Mouse (Mus musculus) cortical plate, adult 2 months (tissue): ENCODE results near the gene Uvrag. TPM values are rescaled to one million over a fixed set of nuclear protein-coding genes. Genes with fewer than 3 reads are reported as not detected.

ENCODE experiments used
- H3K27ac ChIP-seq: fragments of 200-500 bp; 2 replicates; pipeline ENCODE4 v1.5.1; 2012; ENCODE audit warnings: low read length, control low read depth, inconsistent platforms; ENCODE audit not compliant: insufficient read depth
- H3K4me1 ChIP-seq: fragments of 200-500 bp; 2 replicates; pipeline ENCODE4 v1.6.1; 2011; ENCODE audit warnings: low read length; ENCODE audit not compliant: control insufficient read depth, insufficient read depth
- H3K4me3 ChIP-seq: fragments of 200-500 bp; 2 replicates; pipeline ENCODE4 v1.5.1; 2011; ENCODE audit warnings: mild to moderate bottlenecking, low read length, control low read depth; ENCODE audit not compliant: insufficient read depth
- CTCF ChIP-seq: fragments of 200-500 bp; IDR thresholded peaks from 2 replicates; pipeline ENCODE4 v1.5.1; 2011; ENCODE audit warnings: mild to moderate bottlenecking, control low read depth, low read length; ENCODE audit not compliant: insufficient read depth; ENCODE audit errors: extremely low read depth
- POLR2A ChIP-seq: fragments of 200-500 bp; IDR thresholded peaks from 2 replicates; pipeline ENCODE4 v1.6.1; 2011; ENCODE audit warnings: mild to moderate bottlenecking, low read length, control low read depth; ENCODE audit not compliant: insufficient read depth; ENCODE audit errors: extremely low read depth
- polyA plus RNA-seq: library from polyadenylated mRNA; depleted of rRNA; stranded (reverse); fragments of >200 nt; gene quantifications from 2 replicates; pipeline ENCODE4 v1.2.3, GENCODE M21; 2012

Uvrag gene
- polyA plus RNA-seq, 1 experiment, result 18.0 TPM

DNA sequence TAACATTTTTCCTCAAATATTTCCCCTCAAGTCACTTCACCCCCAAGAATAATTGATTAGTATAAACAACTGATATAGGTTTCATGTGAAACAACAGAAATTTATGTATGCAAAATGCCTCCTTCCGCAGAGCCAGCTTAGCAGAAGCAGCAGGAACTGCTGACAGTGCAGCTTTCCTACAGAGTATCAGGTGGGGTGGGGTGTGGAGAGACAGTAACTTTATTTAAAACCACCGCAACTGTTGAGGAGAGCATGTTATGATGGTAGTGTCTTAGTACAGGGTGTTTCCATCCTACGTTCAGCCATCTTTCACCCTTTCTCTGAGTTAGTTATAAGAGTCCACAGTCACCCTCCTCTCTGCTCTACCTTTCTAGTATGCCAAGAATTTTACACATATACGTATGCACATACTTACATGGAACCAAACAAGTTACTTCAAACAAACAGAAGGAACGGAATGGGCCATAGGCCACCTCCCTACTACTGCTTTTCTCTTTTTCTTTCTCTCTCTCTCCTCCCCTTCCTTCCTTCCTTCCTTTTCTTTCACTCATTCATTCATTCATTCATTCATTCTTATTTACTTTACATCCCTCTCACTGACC lies 145.7 kb downstream of the Uvrag start:
- TF ChIP-seq POLR2A (no peak), CTCF (no peak)
- Histone ChIP-seq H3K4me1 (no peaks in the 10 kb centered on the region), H3K4me3 (no peak overlapping the region), H3K27ac (no peak overlapping the region)

GRCm38 (mm10) chr7:98994137-98994536 lies 146.8 kb downstream of the Uvrag start:
- TF ChIP-seq POLR2A (no peak), CTCF (no peak)
- H3K27ac ChIP-seq, result no peak overlapping the region
- H3K4me3 ChIP-seq, result no peak overlapping the region
- H3K4me1 ChIP-seq, result no peaks in the 10 kb centered on the region

- H3K27ac ChIP-seq, result no peak overlapping the region
- TF ChIP-seq POLR2A (no peak), CTCF (no peak)
- H3K4me1 ChIP-seq, result no peaks in the 10 kb centered on the region
- H3K4me3 ChIP-seq, result no peak overlapping the region
These were observed 147.5 kb downstream of the Uvrag start for GRCm38 (mm10) chr7:98993395-98993794.

GRCm38 (mm10) chr7:98991204-98991761 lies 149.7 kb downstream of the Uvrag start:
- no peak for TF ChIP-seq CTCF
- TF ChIP-seq POLR2A, result no peak
- H3K4me3 ChIP-seq, result no peak overlapping the region

GRCm38 (mm10) chr7:98990510-98990909 lies 150.4 kb downstream of the Uvrag start:
- TF ChIP-seq POLR2A, result no peak
- no peak for TF ChIP-seq CTCF
- Histone ChIP-seq H3K4me3 (no peak overlapping the region), H3K27ac (no peak overlapping the region)

More at GRCm38 (mm10) chr7:98991204-98991761, 149.7 kb downstream of the Uvrag start:
- Histone ChIP-seq H3K27ac (no peak overlapping the region), H3K4me1 (no peaks in the 10 kb centered on the region)

GRCm38 (mm10) chr7:98986962-98987441 lies 153.9 kb downstream of the Uvrag start:
- H3K4me1 ChIP-seq, result no peaks in the 10 kb centered on the region
- TF ChIP-seq CTCF (no peak), POLR2A (no peak)
- no peak overlapping the region for H3K4me3 ChIP-seq
- no peak overlapping the region for H3K27ac ChIP-seq

More at GRCm38 (mm10) chr7:98990510-98990909, 150.4 kb downstream of the Uvrag start:
- H3K4me1 ChIP-seq, result no peaks in the 10 kb centered on the region

DNA sequence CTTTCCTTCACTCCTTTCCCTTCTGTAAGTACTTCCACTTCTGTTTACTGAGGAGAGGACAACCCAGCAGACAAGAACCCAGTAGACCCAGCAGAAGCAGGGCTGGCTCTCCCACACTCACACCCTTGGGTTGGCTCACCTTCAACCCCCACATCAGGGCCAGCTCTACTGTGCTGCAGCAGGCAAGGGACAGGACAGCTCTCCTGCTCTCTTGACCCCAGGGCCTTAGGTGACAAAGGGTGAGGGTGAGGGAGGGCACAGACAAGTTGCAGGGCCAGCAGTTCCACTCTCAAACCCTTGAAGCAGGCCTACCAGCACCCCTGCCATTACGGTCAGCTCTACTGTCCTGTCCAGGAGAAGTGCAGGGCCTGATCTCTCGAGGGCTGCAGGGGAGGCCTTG lies 155.0 kb downstream of the Uvrag start:
- Histone ChIP-seq H3K27ac (no peak overlapping the region), H3K4me3 (no peak overlapping the region), H3K4me1 (no peaks in the 10 kb centered on the region)
- TF ChIP-seq POLR2A (no peak), CTCF (no peak)

DNA sequence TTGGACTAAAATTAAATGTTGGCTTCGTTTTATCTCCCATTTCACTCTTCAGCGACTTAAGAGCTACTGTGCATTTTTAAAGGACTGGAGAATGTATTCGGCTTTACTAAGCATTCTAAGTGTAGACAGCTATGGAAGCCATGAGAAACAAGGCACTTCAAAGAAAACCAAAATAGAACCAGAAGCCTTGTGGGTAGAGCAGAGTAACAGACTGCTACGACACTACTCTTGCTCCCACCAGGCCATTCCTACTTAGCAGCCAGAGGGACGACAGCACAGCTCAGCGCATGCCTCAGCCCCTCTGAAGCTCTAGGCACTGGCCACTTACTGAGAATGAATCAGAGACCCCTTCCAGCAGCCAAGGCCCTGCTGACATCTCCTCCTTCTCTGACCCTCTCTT lies 155.5 kb downstream of the Uvrag start:
- Histone ChIP-seq H3K27ac (no peak overlapping the region), H3K4me1 (no peaks in the 10 kb centered on the region), H3K4me3 (no peak overlapping the region)
- TF ChIP-seq CTCF, result no peak
- TF ChIP-seq POLR2A, result no peak

DNA sequence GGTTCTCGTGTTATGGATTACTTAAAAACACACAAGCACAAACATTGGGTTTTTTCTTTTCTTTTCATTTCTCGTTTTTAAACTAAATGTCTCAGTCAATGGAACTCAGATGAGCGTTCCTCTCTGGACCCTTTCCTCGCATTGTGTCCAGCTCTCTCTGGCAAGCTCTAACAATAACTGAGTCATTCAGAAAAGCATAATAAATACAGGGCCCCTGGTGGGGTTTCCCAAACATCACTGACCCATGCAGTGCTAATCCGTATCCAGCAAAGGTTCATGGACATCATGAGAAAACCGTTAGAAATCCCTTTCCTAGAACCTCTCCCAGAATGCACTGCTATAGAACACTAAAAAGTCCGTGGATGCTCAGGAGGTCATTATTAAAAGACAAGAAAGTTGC lies 156.6 kb downstream of the Uvrag start:
- no peak overlapping the region for H3K27ac ChIP-seq
- H3K4me1 ChIP-seq, result no peaks in the 10 kb centered on the region
- no peak overlapping the region for H3K4me3 ChIP-seq
- TF ChIP-seq CTCF (no peak), POLR2A (no peak)

GRCm38 (mm10) chr7:98983058-98983457 lies 157.9 kb downstream of the Uvrag start:
- Histone ChIP-seq H3K4me3 (no peak overlapping the region), H3K4me1 (no peaks in the 10 kb centered on the region), H3K27ac (no peak overlapping the region)
- TF ChIP-seq CTCF (no peak), POLR2A (no peak)

GRCm38 (mm10) chr7:98981423-98981822 lies 159.5 kb downstream of the Uvrag start:
- no peak overlapping the region for H3K27ac ChIP-seq
- H3K4me1 ChIP-seq, result 0 out of 2 replicates have a peak, but pooled peaks cover 2% of the 10 kb centered on the region
- TF ChIP-seq CTCF, result no peak
- no peak for TF ChIP-seq POLR2A
- H3K4me3 ChIP-seq, result no peak overlapping the region
